Mouse (Mus musculus) thymus, postnatal 14 days (tissue): ENCODE measurements around the gene H3f3a.

Source experiments
- DNase-seq: peaks from one replicate; pipeline ENCODE4 v3.0.0; 2021

The H3f3a gene

DNA sequence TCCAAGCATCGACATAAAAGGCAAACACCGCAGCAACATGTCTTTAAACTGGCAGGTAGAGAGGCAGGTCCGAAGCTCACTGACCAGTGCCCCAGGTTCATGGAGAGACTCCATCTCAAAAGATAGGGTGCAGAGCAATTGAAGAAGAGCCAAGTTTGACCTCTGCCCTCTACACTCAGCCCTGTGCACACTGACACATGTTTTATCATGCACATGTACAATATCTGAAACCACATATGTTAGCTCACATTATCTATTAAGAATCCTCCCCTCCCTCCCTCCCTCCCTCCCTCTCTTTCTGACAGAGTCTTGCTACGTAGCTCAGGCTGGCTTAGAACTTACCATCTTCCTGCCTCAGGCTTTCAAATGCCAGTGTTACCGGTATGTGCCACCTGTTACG is 7.4 kb upstream of the H3f3a start:
- no peak for DNase-seq

DNA sequence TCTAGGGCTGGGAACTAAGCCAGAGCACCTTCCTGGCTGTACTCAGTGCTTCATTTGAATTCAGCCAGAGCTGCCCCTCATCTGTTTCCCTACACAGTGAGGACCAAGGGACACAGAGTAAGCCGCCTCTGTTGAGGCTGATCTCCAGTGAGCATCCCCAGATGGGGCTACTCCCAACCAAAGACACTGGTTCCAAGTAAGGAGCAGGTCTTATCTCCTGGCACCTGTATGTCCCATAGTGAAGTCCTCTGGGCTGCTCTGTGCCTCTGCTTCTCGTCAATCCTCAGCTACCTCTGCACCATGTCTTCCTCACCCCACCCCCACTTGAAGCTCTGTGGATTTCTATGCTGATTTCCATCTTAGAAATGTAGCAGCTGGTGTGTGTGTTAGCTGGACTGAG is 4.3 kb upstream of the H3f3a start:
- DNase-seq = no peak

DNA sequence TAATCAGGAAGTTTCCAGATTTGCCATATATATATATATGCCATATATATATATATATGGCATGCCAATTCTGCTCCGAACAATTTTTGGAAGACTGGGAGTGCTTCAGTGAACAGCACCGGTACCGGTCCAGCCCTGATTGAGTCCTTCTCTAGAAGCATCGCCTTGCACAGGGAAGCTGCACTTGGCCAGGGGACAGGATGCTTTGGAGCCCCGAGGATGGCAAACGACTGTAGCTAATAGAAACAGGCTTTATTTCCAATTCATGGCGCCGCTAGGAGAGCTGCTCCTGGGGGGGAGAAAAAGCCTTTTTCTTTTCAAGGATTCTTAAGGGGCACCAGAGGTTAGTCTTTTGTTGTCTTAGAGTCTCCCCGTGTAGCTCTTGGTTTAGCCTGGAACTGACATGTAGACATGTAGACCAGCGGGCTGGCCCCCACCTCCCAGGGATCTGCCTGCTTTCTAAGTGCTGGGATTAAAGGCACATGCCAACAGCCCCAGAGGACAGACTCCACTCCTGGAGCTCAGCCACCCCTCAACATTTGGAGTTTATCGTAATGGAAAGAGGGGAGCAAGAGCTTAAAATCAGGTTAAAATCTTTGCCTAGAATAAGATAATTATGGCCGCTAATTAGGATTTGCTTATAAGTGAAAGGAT is 1.8 kb upstream of the H3f3a start:
- no peak for DNase-seq

DNA sequence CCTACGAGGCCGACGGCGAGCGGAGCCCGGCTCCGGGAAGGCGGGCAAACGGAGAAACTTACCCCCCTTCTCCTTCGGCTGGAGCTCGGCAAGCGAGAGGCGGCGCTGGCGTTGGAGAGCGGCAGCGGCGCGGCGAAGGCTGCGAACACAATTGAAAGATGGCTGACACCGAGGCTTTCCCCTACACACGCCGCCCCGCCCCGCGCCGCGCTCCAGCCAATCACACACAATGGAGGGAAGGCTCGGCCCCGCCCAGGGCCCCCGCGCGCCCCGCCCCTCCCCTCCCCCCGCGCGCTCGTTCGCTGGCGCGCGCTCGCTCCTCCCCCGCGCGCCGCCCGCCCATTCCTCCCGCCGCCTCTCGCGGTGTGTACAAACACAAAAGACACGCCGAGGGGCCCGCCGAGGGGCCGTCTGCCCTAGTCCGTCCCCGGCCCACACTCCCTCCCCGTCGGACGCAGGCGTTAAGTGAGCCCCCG is 296 bp downstream of the H3f3a start:
- DNase-seq = peak; percentile 97

DNA sequence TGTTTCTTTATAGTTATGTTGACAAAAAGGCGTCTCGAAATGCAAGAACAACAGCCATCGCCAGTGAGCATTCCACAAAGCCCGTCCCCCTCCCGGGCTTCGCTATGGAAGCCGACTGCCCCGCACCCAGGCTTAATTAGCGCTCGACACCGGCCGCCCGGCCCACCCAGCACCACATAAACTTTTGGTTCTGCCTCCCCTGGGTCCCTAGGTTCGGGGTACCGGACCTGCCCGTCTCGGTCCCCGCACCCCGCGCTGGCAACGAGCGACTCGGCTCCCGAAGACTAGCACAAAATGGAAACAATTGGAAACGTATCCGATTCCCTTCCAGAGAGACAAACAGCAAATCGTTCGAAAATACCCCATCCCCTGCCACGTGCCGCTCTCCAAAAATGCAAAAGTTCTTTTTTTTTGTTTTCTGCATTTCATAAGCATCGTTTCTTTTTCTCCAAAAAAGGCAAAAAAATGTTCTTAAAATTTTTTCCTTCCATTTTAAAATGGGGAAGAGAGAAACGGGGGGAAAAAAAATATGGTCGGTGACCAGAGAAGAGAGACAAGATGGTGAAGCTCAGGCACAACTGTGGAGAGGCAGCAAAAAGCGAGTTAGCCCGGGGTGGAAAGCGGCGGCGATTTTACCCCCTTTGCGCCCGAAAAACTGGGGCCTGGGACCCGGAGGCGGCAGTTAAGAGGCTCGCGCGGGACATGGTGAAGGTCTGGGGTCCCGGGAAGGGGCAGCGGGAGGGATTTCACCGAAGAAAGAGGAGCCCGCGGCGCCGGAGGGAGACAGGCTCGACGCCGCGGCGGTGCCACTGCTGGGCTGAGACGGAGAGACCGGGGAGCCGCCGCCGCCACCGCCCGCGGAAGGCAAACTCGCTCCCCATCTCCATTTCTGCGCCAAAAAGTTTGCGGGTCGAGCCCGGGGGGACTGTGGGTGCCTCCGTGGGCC is 1.0 kb downstream of the H3f3a start:
- peak; percentile 63 for DNase-seq

DNA sequence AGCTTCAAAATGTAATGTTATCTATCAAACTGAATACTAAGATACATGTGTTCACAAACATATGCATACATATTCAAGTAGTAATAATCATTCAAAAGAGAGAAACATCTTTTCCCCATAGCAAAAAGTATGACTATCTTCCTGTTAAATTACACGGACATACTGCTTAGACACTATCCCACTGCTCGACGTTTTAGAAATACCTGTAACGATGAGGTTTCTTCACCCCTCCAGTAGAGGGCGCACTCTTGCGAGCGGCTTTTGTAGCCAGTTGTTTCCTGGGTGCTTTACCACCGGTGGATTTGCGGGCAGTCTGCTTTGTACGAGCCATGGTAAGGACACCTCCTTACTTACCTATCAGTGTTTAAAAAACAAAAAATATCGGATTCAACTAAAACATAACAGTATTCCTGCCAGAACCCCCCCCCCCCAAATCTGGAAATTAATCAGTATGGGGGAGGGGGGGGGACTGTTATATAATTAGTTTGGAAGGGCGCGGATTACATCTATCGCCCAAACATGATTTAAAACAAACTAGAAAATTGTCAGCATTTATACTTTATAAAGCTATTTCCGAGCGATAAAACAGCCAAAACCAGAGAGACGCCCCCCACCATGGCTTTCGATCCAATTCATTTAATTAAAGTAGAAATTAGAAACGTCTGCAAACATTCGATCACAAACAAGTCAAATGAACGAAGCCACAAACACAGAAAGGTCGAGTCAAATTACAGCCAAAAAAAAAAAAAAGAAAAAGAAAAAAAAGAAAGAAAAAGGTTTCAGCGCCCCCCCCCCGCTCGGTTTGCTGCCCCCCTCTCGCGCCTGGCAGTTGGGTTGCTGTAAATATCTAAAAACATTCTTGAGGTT is 1.9 kb downstream of the H3f3a start:
- peak; percentile 42 for DNase-seq

DNA sequence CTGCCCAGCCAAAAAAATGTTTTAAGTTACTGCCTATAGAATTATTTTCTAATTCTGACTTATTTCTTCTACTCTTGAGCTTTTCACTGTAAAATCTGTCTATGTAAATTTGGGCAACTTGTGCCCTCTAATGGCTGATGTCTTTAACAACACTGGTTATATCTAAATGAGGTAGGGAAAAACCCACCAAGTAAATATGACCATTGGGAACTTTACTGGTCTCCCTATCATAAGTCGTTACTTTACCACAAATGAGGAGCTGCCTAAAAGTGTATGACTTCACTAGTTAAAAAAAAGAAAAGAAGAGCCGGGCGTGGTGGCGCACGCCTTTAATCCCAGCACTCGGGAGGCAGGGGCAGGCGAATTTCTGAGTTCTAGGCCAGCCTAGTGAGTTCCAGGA is 2.8 kb downstream of the H3f3a start:
- no peak for DNase-seq

DNA sequence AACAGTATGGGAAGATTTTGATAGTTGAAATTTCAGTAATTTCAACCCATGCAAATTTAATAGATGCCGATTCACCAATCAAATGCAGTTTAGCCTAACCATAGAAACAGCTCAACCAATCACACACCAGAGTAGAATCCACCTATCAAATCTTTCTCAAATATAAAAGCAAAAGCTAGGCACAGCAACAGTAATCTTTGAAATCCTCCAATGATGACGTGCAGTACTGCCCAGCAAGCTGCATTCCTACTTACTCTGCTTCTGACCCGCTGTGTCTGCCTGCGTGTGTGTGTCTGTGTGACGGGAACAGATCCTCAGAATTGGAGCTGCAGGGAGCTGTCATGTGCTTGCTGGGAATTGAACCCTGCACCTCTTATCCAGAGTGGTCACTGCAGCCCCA is 4.9 kb downstream of the H3f3a start:
- no peak for DNase-seq

DNA sequence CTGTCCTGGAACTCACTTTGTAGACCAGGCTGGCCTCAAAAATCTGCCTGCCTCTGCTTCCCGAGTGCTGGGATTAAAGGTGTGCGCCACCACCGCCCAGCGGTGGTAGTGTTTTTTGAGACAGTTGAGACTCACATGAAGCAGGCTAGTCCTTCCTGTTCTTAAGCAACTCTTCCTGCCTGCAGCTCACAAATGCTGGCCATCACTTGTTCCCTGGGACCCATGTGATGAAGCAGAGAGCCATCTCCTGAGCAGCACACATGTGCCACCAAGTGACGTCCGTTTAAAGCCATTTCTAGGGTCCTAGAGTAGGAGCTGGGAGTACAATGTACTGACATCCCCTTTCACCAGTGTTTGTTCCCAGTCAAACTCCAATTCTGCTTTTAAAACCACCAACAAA is 9.9 kb downstream of the H3f3a start:
- DNase-seq = no peak

DNA sequence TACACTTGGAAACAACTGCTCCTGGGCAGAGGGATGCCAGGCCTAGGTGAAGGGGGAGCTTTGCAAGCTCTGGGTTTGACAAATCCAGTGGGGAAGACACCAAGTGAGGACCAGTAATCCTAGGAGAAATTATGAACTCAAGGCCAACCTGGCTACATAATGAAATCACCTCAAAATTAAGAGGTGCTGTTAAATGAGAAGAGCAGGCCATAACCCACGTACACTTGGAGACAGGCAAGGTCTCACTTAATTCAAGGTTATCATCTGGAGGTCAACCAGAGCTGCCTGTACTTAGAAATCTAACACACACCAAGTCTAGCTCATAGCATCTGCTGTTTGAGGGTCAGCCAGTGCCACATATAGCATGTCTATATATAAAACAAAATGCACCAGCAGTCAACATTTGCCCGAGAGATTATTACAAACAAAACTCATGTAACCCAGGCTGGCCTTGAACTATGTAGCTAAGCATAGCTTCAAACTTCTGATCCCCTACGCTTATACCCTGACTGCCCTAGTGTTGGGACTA is 12.2 kb downstream of the H3f3a start:
- no peak for DNase-seq

DNA sequence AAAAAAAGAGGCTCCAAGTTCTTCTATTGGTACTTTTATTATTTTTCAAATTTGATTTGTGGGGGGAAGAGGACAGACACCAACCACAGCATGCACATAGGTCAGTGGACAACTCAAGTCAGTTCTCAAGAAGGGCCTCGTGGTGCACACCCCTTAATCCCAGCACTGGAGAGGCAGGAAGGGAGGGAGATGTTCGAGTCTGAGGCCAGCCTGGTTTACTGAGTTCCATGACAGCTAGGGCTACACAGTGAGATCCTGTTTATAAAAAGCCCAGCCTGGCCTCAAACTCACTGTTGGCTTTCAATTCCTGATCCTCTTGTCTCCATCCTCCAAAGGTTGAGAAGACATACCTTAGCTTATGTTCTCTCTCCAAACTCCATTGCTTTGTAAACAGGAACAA is 12.9 kb downstream of the H3f3a start:
- DNase-seq = no peak

DNA sequence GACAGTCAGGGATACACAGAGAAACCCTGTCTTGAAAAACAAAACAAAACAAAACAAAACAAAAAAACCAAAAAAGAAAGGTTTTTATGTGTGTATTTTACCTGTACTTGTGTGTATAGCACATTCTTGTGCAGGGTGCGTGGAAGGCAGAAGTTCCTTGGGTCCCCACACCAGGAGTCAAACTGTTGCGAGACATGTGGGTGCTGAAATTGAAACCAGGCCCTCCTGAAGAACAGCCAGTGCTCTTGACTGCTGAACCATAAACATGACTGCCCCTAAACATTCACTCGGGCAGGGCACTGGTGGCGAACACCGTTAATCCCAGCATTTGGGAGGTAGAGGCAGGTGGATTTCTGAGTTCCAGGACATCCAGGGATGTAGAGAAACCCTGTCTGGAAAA is 13.7 kb downstream of the H3f3a start:
- DNase-seq = no peak

DNA sequence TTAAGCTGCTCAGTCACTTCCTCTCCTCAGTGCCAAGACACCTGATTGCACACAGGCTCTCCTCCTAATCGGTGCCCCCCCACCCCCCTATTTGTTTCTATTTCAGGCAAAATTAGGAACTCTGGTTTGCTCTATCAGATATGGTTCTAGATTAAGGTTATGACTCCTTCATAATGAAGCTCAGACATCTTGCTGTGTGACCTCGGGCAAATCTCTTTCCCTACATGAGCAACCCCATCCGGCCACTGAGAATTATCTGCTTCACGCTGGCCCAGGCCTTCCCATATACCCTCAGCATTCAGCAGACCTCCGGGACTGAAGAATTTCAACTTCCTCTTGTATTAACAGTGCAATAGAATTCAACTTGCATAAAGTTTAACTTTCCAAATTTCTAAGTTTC is 14.5 kb downstream of the H3f3a start:
- DNase-seq = no peak

DNA sequence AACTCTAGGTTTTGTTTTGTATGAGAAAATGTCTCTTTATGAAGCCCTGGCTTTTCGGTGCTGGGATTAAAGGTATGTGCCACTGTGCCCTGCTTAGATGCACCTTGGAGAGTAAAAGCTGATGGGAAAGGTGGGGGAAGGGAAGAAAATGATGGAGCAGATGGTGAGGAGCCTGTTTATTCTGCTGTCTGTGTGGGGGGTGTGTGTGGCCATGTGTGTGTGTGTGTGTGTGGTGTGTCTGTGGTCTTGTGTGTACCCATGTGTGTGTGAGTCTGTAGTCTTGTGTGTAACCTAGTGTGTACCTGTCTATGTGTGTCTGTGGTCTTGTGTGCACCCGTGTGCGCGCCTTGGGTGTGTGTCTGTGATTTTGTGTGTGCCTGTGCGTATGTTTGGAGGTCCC is 15.1 kb downstream of the H3f3a start:
- DNase-seq = no peak

DNA sequence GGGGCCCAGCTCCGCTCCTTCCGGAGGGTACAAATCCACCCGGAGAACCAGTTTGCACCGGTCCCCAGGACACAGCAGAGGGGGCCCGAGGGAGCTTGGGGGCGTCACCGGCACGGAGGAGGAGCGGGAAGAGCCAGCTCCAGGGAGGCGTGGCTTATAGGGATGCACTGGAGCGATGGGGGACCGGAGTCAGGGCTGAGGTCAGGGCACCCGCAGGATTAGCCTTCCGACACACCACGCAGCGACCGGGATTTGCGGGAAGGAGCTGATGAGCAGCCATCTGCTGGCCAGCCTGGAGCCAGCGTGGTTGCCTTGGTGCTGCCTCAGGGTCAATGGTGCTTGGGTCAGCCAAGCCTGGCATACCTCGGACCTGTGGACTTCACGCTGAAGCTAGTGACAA is 19.6 kb downstream of the H3f3a start:
- no peak for DNase-seq

DNA sequence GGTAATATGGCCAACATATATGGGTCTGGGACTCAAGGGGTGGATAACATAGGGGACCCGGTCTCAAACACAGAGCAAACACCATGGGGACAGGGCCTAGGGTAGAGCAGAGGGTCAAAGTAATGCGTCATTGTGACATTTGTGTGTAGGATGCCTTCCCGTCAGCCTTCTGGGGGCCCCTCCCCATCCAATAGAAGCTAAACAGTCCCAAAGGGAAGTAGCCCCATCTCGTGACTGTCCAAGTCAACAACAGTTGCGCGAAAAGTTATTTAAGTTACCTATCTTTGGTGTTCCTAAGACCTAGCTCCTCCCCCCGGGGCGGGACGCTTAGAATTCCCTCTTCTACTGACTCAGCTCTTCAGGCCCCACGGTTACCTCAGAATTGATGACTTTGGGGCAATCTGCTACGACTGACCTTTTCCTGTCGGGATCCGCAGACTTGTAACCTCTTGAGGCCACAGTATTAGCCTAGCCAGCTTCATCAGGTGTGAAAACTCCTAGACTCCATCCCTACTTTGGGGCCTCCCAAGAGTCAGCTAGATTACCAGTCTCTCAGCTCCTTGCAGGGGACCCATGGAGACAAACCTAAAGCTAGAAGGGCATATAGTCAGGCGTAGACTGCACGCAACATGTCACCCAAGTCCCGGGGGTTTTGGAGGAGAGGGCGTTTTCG is 20.2 kb downstream of the H3f3a start:
- peak; percentile 36 for DNase-seq

DNA sequence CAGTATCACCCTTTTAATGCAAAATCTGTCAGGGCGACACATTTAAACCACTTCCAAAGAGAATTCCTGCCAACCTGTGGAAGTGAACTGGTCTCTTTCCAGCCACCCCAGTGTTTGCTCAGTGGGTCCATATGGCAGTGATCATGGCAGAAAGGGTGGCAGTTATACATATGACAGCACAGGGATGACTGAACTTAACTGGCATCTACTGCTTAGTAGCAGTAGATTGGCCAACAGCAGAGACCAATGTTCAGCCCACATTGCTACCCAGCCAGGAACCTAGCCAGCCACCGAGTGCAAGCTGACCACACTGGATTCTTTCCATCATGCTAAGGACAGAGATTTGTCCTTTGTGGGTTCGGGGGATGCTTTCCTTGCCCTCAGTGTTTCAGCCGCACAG is 20.9 kb downstream of the H3f3a start:
- DNase-seq = no peak

DNA sequence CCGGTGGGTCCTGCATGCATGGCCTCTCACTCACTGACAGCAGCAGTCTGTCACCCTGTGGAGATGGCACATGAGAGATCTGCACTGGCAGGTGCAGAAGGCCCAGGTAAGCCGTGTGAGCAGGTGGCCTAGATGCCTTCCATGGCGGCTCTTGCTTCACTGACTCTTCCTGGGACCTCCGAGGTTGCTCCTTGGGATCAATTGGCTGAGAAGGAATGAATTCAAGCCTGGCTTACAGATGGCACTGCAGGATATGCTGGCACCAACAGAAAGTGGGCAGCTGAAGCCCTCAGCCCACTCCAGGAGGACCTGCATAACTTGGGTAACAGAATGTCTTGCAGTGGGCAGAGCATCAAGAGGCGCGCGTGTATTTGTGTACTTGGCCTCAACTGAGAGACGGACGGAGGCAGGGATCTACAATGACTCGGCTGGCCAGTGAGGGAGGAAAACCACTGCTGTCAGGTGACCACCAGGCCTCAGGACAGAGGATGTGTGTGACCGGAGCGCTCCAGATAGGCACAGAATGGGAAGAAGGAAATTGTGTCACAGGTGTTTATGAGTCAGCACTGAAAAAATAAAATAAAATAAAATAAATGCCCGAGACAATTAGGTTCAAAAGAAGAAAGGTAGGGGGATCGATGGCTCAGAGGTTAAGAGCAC is 21.8 kb downstream of the H3f3a start:
- no peak for DNase-seq

DNA sequence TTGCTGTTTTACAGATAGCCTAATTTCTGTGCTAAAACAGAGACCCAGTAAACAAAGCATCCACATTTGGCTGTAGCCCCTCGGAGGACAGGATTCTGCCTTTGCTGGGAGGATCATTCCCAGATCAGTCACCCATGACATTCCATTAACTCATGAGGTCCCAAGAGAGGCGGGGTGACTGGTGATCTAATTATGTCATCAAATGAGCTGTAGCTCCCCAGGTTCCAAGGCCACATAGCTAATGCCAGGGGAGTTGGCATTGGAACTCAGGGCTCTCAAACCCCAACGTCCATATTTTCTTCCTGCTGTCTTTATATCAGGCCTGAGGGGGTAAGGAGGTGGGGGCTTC is 30.2 kb downstream of the H3f3a start:
- DNase-seq = no peak

DNA sequence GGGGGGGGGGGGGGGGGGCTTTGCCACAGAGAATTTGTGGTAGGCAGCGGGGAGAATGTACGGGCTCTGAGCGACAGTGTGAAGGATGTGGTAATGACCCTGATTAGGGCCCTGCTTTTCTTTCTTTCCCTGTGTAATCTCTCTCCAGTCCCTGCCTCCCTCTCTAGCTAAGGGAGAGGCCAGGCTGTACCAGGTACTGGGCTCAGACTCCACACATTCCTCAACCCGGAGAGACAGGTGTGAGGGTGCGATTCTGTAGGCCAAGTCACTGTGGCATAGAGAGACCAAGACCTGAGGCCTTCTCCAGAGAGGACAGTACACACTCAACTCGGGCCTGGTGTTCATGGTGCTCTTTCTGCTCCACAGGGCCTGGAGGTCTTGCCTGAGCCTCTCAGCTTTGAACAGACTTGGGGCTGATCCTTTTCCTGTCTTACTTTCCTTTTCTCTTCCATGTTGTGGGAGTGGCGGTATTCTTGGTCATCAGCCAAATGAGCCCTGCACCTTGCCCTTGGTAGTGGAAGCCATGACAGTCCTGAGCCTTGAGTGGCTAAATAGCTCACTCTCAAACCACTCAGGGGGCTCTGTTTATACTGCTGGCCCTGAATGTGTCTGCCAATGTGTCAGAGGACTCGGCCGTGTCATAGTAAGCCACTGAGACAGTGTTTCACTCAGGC is 30.7 kb downstream of the H3f3a start:
- DNase-seq = no peak

DNA sequence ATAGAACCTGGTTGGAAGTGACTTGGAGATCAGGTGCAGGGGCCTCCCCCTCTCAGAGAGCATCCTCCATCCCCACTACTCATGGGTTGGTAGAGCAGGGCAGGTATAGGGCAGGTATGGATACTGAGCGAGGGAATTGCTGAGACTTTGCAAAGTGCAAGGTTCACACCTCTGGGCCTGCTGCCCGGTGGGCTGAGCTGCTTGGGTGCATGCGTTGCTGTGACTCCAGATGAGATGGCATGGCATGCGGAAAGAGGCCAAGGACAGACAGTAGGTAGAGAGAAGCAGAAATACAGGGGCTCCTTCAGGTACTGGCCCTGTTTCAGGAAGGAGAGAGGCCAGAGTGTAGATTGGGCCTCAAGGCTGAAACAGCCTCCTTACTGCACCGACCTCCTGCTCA is 32.5 kb downstream of the H3f3a start:
- DNase-seq = no peak

DNA sequence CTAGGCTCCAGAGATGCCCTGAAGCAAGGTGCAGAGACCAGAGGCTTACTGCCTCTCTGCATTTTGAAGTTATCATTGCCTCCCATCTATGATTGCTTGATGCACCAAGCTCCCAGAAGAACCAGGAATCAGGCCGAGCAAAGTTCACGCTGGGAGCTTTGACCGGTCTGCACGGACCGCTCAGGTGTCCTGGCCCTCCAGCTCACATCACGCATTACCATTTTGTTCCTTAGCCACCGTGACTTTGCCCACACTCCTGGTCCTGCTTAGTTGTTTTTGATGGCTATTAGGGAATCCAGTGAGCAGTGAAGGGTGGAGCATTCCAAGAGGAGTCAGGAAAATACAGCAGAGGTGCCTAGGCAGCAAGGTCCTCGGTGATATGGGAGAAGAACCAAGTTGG is 33.5 kb downstream of the H3f3a start:
- no peak for DNase-seq
